Mouse (Mus musculus): ENCODE measurements around the gene Efcab8.

- TF ChIP-seq CTCF (IDR thresholded peaks at IDR 0.05; ENCODE audit: extremely low read depth, insufficient read depth, insufficient read length, insufficient replicate concordance), result no peak
- no peak for TF ChIP-seq POLR2A (IDR thresholded peaks at IDR 0.05; ENCODE audit: low read depth, low read length)
Measured at GRCm38 (mm10) chr2:153828704-153829103, 49.0 kb downstream of the Efcab8 start.

All from spleen, adult 2 months (tissue).